Mouse (Mus musculus) kidney, postnatal 0 days (tissue): ENCODE results near the gene Dennd1a. TPM values are rescaled to one million over a fixed set of nuclear protein-coding genes. Genes with fewer than 3 reads are reported as not detected.

Experiments used
- ATAC-seq: fragments of 200-750 bp; cut with Nextera tagmentation; replicated peaks from 2 replicates; pipeline ENCODE4 v1.8.0; 2017; ENCODE audit warnings: low read depth, moderate number of reproducible peaks, moderate TSS enrichment, moderate library complexity; ENCODE audit not compliant: low FRiP score
- DNase-seq: peaks from one replicate; pipeline ENCODE4 v3.0.0-alpha.2; 2016; ENCODE audit warnings: low spot score
- H3K27ac ChIP-seq: fragments of 300-500 bp; sonication (generic); 2 replicates; pipeline ENCODE4 v1.5.1; 2014; ENCODE audit warnings: mild to moderate bottlenecking
- H3K27me3 ChIP-seq: fragments of 300-500 bp; sonication (generic); 2 replicates; pipeline ENCODE4 v1.6.1; 2014; ENCODE audit warnings: low read length, mixed read lengths; ENCODE audit not compliant: insufficient read depth
- H3K36me3 ChIP-seq: fragments of 300-500 bp; sonication (generic); 2 replicates; pipeline ENCODE4 v1.6.1; 2014; ENCODE audit warnings: low read length, mixed read lengths; ENCODE audit not compliant: insufficient read depth
- H3K4me1 ChIP-seq: fragments of 300-500 bp; sonication (generic); replicated peaks from 2 replicates; pipeline ENCODE4 v1.6.1; 2014; ENCODE audit warnings: antibody characterized with exemption, low read length, mixed read lengths; ENCODE audit not compliant: insufficient read depth
- H3K4me2 ChIP-seq: fragments of 300-500 bp; sonication (generic); 2 replicates; pipeline ENCODE4 v1.6.1; 2014; ENCODE audit warnings: mild to moderate bottlenecking, low read length, moderate library complexity, mixed read lengths
- H3K4me3 ChIP-seq: fragments of 300-500 bp; sonication (generic); replicated peaks from 2 replicates; pipeline ENCODE4 v1.5.1; 2014; ENCODE audit warnings: low read depth, low read length
- H3K9ac ChIP-seq: fragments of 300-500 bp; sonication (generic); 2 replicates; pipeline ENCODE4 v1.6.1; 2014; ENCODE audit warnings: low read depth, low read length
- H3K9me3 ChIP-seq: fragments of 300-500 bp; sonication (generic); replicated peaks from 2 replicates; pipeline ENCODE4 v1.6.1; 2016; ENCODE audit warnings: low read length, inconsistent platforms, mixed read lengths
- CTCF ChIP-seq: IDR thresholded peaks from 2 replicates; pipeline ENCODE4 v1.5.1; 2016; ENCODE audit warnings: antibody characterized with exemption, low read depth, mild to moderate bottlenecking, moderate library complexity
- WGBS: fragments of 180-500 bp; shearing (Covaris S2); extraction: QIAGEN DNeasy Blood & Tissue Kit; methylation state at CpG from one replicate; pipeline ENCODE4 v1.1.7; 2014; 5-methylcytosine and 5-hydroxymethylcytosine counted together
- polyA plus RNA-seq: library from polyadenylated mRNA; unstranded; fragments of >200 nt; fragmentation: Nextera tagmentation; extraction: Ambion mirVana; gene quantifications from 2 replicates; pipeline ENCODE4 v1.2.1, GENCODE M21; 2015

Gene Dennd1a
- polyA plus RNA-seq, 1 experiment from 2014 or later = 10.6 TPM

GRCm38 (mm10) chr2:38288226-38288625 is 1.0 kb upstream of the Dennd1a start:
- Histone ChIP-seq H3K4me2 (no peak overlapping the region), H3K9ac (no peak overlapping the region), H3K36me3 (no peaks in the 10 kb centered on the region), H3K4me3 (no peak overlapping the region), H3K27me3 (no peaks in the 10 kb centered on the region), H3K9me3 (no peaks in the 10 kb centered on the region), H3K4me1 (peaks cover 2% of the 10 kb centered on the region), H3K27ac (no peak overlapping the region)
- no peak for ATAC-seq
- WGBS = 50% methylated on average over 2 of the region's 2 CpGs
- DNase-seq = no peak
- TF ChIP-seq CTCF = no peak

GRCm38 (mm10) chr2:38286433-38286732 is 807 bp downstream of the Dennd1a start:
- DNase-seq (peak; percentile 64), ATAC-seq (peak; percentile 12)
- H3K9ac ChIP-seq = peak overlapping the region; percentile 82
- H3K27me3 ChIP-seq = no peaks in the 10 kb centered on the region
- H3K27ac ChIP-seq = peak overlapping the region; percentile 89
- H3K9me3 ChIP-seq = no peaks in the 10 kb centered on the region
- peaks cover 5% of the 10 kb centered on the region for H3K4me1 ChIP-seq
- H3K36me3 ChIP-seq = no peaks in the 10 kb centered on the region
- WGBS = 12% methylated on average over 4 of the region's 4 CpGs
- no peak for TF ChIP-seq CTCF
- H3K4me3 ChIP-seq = peak overlapping the region; percentile 90
- peak overlapping the region; percentile 61 for H3K4me2 ChIP-seq

GRCm38 (mm10) chr2:38285781-38286432 is 1.3 kb downstream of the Dennd1a start:
- WGBS = 58% methylated on average over 4 of the region's 4 CpGs
- Histone ChIP-seq H3K27ac (peak overlapping the region; percentile 89), H3K4me1 (peaks cover 5% of the 10 kb centered on the region), H3K4me3 (peak overlapping the region; percentile 90), H3K36me3 (no peaks in the 10 kb centered on the region), H3K9ac (peak overlapping the region; percentile 82; the same call in 1 of the 2 replicates), H3K27me3 (no peaks in the 10 kb centered on the region), H3K9me3 (no peaks in the 10 kb centered on the region), H3K4me2 (peak overlapping the region; percentile 61)
- DNase-seq (peak; percentile 25), ATAC-seq (no peak)
- TF ChIP-seq CTCF = no peak

GRCm38 (mm10) chr2:38283961-38284360 is 3.2 kb downstream of the Dennd1a start:
- Histone ChIP-seq H3K4me2 (no peak overlapping the region), H3K36me3 (no peaks in the 10 kb centered on the region), H3K9ac (no peak overlapping the region), H3K9me3 (no peaks in the 10 kb centered on the region), H3K27me3 (no peaks in the 10 kb centered on the region), H3K27ac (no peak overlapping the region), H3K4me1 (peaks cover 5% of the 10 kb centered on the region), H3K4me3 (no peak overlapping the region)
- DNase-seq (no peak), ATAC-seq (no peak)
- 58% methylated on average over 1 of the region's 1 CpGs for WGBS
- TF ChIP-seq CTCF = no peak

GRCm38 (mm10) chr2:38280376-38280775 is 6.8 kb downstream of the Dennd1a start:
- ATAC-seq = no peak
- H3K4me1 ChIP-seq = peaks cover 5% of the 10 kb centered on the region
- no peak overlapping the region for H3K4me2 ChIP-seq
- TF ChIP-seq CTCF = no peak
- H3K4me3 ChIP-seq = no peak overlapping the region
- no peaks in the 10 kb centered on the region for H3K36me3 ChIP-seq
- H3K27ac ChIP-seq = no peak overlapping the region
- DNase-seq = no peak
- no peaks in the 10 kb centered on the region for H3K27me3 ChIP-seq
- no peaks in the 10 kb centered on the region for H3K9me3 ChIP-seq
- H3K9ac ChIP-seq = no peak overlapping the region

GRCm38 (mm10) chr2:38274973-38275372 is 12.2 kb downstream of the Dennd1a start:
- WGBS = 75% methylated on average over 2 of the region's 2 CpGs
- no peak for TF ChIP-seq CTCF

GRCm38 (mm10) chr2:38263653-38264052 is 23.5 kb downstream of the Dennd1a start:
- H3K27me3 ChIP-seq = no peaks in the 10 kb centered on the region
- ATAC-seq (no peak), DNase-seq (no peak)
- no peaks in the 10 kb centered on the region for H3K9me3 ChIP-seq
- no peak overlapping the region for H3K9ac ChIP-seq
- 57% methylated on average over 2 of the region's 2 CpGs for WGBS
- H3K36me3 ChIP-seq = no peaks in the 10 kb centered on the region
- TF ChIP-seq CTCF = no peak
- no peaks in the 10 kb centered on the region for H3K4me1 ChIP-seq
- no peak overlapping the region for H3K4me3 ChIP-seq
- no peak overlapping the region for H3K4me2 ChIP-seq
- no peak overlapping the region for H3K27ac ChIP-seq

More at GRCm38 (mm10) chr2:38274973-38275372, 12.2 kb downstream of the Dennd1a start:
- H3K27me3 ChIP-seq = no peaks in the 10 kb centered on the region
- ATAC-seq (no peak), DNase-seq (no peak)
- no peak overlapping the region for H3K27ac ChIP-seq
- H3K9me3 ChIP-seq = no peaks in the 10 kb centered on the region
- H3K4me1 ChIP-seq = no peaks in the 10 kb centered on the region
- H3K36me3 ChIP-seq = no peaks in the 10 kb centered on the region
- H3K4me3 ChIP-seq = no peak overlapping the region
- no peak overlapping the region for H3K4me2 ChIP-seq
- no peak overlapping the region for H3K9ac ChIP-seq
